Mouse (Mus musculus): ENCODE results near the gene Depdc5. TPM values are rescaled to one million over a fixed set of nuclear protein-coding genes. Genes with fewer than 3 reads are reported as not detected.

Depdc5 gene
- total and polyA plus RNA-seq, 3 experiments: 21.1 to 39.3 (median 36.6) TPM

- TF ChIP-seq IRF4 (IDR thresholded peaks at IDR 0.05; ENCODE audit: low read depth, low read length) (no peak), GABPA (IDR thresholded peaks at IDR 0.05; ENCODE audit: insufficient replicate concordance, low read depth, low read length) (no peak), CTCF (conservative IDR thresholded peaks at IDR 0.05 in 1 of 2, IDR thresholded peaks at IDR 0.05 in 1 of 2; ENCODE audit: low read depth in 2 of 2, low read length in 2 of 2) (no peak), USF2 (conservative IDR thresholded peaks at IDR 0.05; ENCODE audit: low read depth, low read length) (no peak), CHD2 (IDR thresholded peaks at IDR 0.05; ENCODE audit: low read length) (no peak), BHLHE40 (IDR thresholded peaks at IDR 0.05; ENCODE audit: low read depth, low read length) (no peak), JUN (IDR thresholded peaks at IDR 0.05; ENCODE audit: insufficient read depth, low read depth, low read length) (no peak), TBP (conservative IDR thresholded peaks at IDR 0.05; ENCODE audit: low read depth, low read length) (no peak), ZNF384 (IDR thresholded peaks at IDR 0.05; ENCODE audit: low read depth, low read length) (no peak), ZMIZ1 (IDR thresholded peaks at IDR 0.05; ENCODE audit: low read depth, low read length) (no peak), CHD1 (IDR thresholded peaks at IDR 0.05; ENCODE audit: low read depth, low read length) (no peak), ZC3H11A (IDR thresholded peaks at IDR 0.05; ENCODE audit: low read depth, low read length) (no peak), POLR2AphosphoS2 (IDR thresholded peaks at IDR 0.05; ENCODE audit: low read depth, low read length) (no peak), MAFK (IDR thresholded peaks at IDR 0.05; ENCODE audit: insufficient replicate concordance, low read length) (no peak), TCF12 (IDR thresholded peaks at IDR 0.05; ENCODE audit: low read depth, low read length) (no peak), POLR2A (IDR thresholded peaks at IDR 0.05; ENCODE audit: low read depth, low read length) (no peak)
- no peak overlapping the region for H3K4me2 ChIP-seq (ENCODE audit: insufficient read depth, low read depth, poor library complexity, severe bottlenecking)
- H3K27ac ChIP-seq (ENCODE audit: insufficient read depth, low read depth): no peak overlapping the region
- DNase-seq (ENCODE audit: extremely low read depth): no peak
- dilution Hi-C loops (cut with MboI; ENCODE audit: extremely low pct_ligation_motif_present, extremely low pct_unique_long_range_greater_than_20kb, low sequenced_read_pairs) (no loop called here), in situ Hi-C loops (cut with MboI; ENCODE audit: low pct_ligation_motif_present, low pct_unique_long_range_greater_than_20kb, low sequenced_read_pairs) (no loop called here)
- no peaks in the 10 kb centered on the region for H3K9me3 ChIP-seq (replicated peaks; ENCODE audit: low read length)
- H3K4me3 ChIP-seq (replicated peaks in 1 of 3; ENCODE audit: low read depth in 2 of 3, low read length in 2 of 3, poor library complexity in 1 of 3): no peak overlapping the region
- H3K79me2 ChIP-seq (replicated peaks; ENCODE audit: control insufficient read depth, extremely low read depth, insufficient read depth, poor library complexity, severe bottlenecking): peaks cover 4% of the 10 kb centered on the region; the same call in 1 of the 2 replicates
- no peaks in the 10 kb centered on the region for H3K27me3 ChIP-seq (replicated peaks)
- H3K4me1 ChIP-seq (ENCODE audit: control insufficient read depth in 1 of 2, insufficient read depth in 2 of 2): no peaks in the 10 kb centered on the region
- no peak overlapping the region for H3K9ac ChIP-seq (ENCODE audit: insufficient read depth, low read depth)
- H3K36me3 ChIP-seq (replicated peaks in 1 of 2; ENCODE audit: control insufficient read depth in 1 of 2, insufficient read depth in 1 of 2, low read length in 1 of 2): peaks cover 74 to 90% of the 10 kb centered on the region in 2 experiments
These were observed 29.0 kb upstream of the Depdc5 start for GRCm38 (mm10) chr5:32834497-32834896.

- Histone ChIP-seq H3K9me3 (replicated peaks; ENCODE audit: low read length) (no peaks in the 10 kb centered on the region), H3K4me3 (replicated peaks in 1 of 3; ENCODE audit: low read depth in 2 of 3, low read length in 2 of 3, poor library complexity in 1 of 3) (no peak overlapping the region), H3K79me2 (replicated peaks; ENCODE audit: control insufficient read depth, extremely low read depth, insufficient read depth, poor library complexity, severe bottlenecking) (peaks cover 4% of the 10 kb centered on the region; the same call in 1 of the 2 replicates), H3K36me3 (replicated peaks in 1 of 2; ENCODE audit: control insufficient read depth in 1 of 2, insufficient read depth in 1 of 2, low read length in 1 of 2) (peaks cover 69 to 87% of the 10 kb centered on the region in 2 experiments), H3K4me1 (ENCODE audit: control insufficient read depth in 1 of 2, insufficient read depth in 2 of 2) (no peaks in the 10 kb centered on the region), H3K27me3 (replicated peaks) (no peaks in the 10 kb centered on the region), H3K9ac (ENCODE audit: insufficient read depth, low read depth) (no peak overlapping the region), H3K4me2 (ENCODE audit: insufficient read depth, low read depth, poor library complexity, severe bottlenecking) (no peak overlapping the region), H3K27ac (ENCODE audit: insufficient read depth, low read depth) (no peak overlapping the region)
- DNase-seq (ENCODE audit: extremely low read depth): no peak
- in situ Hi-C loops (cut with MboI; ENCODE audit: low pct_ligation_motif_present, low pct_unique_long_range_greater_than_20kb, low sequenced_read_pairs) (no loop called here), dilution Hi-C loops (cut with MboI; ENCODE audit: extremely low pct_ligation_motif_present, extremely low pct_unique_long_range_greater_than_20kb, low sequenced_read_pairs) (no loop called here)
- no peak for TF ChIP-seq E2F4 (IDR thresholded peaks at IDR 0.05; ENCODE audit: insufficient replicate concordance, low read depth, low read length)
- no peak for TF ChIP-seq MAX (IDR thresholded peaks at IDR 0.05; ENCODE audit: low read length)
- TF ChIP-seq EP300 (IDR thresholded peaks at IDR 0.05; ENCODE audit: low read length): no peak
- TF ChIP-seq MEF2A (IDR thresholded peaks at IDR 0.05; ENCODE audit: borderline replicate concordance, low read depth, low read length): no peak
- TF ChIP-seq POLR2AphosphoS2 (IDR thresholded peaks at IDR 0.05; ENCODE audit: low read depth, low read length): no peak
- no peak for TF ChIP-seq CTCF (conservative IDR thresholded peaks at IDR 0.05 in 1 of 2, IDR thresholded peaks at IDR 0.05 in 1 of 2; ENCODE audit: low read depth in 2 of 2, low read length in 2 of 2)
- no peak for TF ChIP-seq NELFE (IDR thresholded peaks at IDR 0.05; ENCODE audit: low read depth, low read length)
- no peak for TF ChIP-seq MYC (IDR thresholded peaks at IDR 0.05; ENCODE audit: low read depth, low read length)
- no peak for TF ChIP-seq ETS1 (conservative IDR thresholded peaks at IDR 0.05; ENCODE audit: low read depth, low read length)
These were observed 26.5 kb upstream of the Depdc5 start for GRCm38 (mm10) chr5:32836976-32837375.
